Mouse (Mus musculus) lung, embryonic 16.5 days (tissue): Measurements from ENCODE around the gene Dnpep. TPM values are rescaled to one million over a fixed set of nuclear protein-coding genes. Genes with fewer than 3 reads are reported as not detected.

Experiments used
- ATAC-seq: fragments of 200-750 bp; cut with Nextera tagmentation; 2 replicates; pipeline ENCODE4 v1.8.0; 2017; ENCODE audit warnings: low read depth, mild to moderate bottlenecking, moderate library complexity
- H3K27ac ChIP-seq: fragments of 300-500 bp; sonication (generic); 2 replicates; pipeline ENCODE4 v1.5.1; 2014; ENCODE audit warnings: mild to moderate bottlenecking, control low read depth, low read length
- H3K27me3 ChIP-seq: fragments of 300-500 bp; sonication (generic); 2 replicates; pipeline ENCODE4 v1.6.1; 2014; ENCODE audit warnings: low read depth, low read length, mixed read lengths; ENCODE audit not compliant: control insufficient read depth, insufficient read depth
- H3K36me3 ChIP-seq: fragments of 300-500 bp; sonication (generic); 2 replicates; pipeline ENCODE4 v1.6.1; 2014; ENCODE audit warnings: low read length; ENCODE audit not compliant: control insufficient read depth, insufficient read depth
- H3K4me1 ChIP-seq: fragments of 300-500 bp; sonication (generic); replicated peaks from 2 replicates; pipeline ENCODE4 v1.6.1; 2014; ENCODE audit warnings: low read length, mixed read lengths; ENCODE audit not compliant: control insufficient read depth, insufficient read depth
- H3K4me2 ChIP-seq: fragments of 300-500 bp; sonication (generic); 2 replicates; pipeline ENCODE4 v1.6.1; 2014; ENCODE audit warnings: low read depth, low read length, control low read depth
- H3K4me3 ChIP-seq: fragments of 300-500 bp; sonication (generic); 2 replicates; pipeline ENCODE4 v1.5.1; 2014; ENCODE audit warnings: mild to moderate bottlenecking, low read length, control low read depth
- H3K9ac ChIP-seq: fragments of 300-500 bp; sonication (generic); 2 replicates; pipeline ENCODE4 v1.6.1; 2014; ENCODE audit warnings: low read length, control low read depth
- H3K9me3 ChIP-seq: fragments of 300-500 bp; sonication (generic); 2 replicates; pipeline ENCODE4 v1.6.1; 2016; ENCODE audit warnings: low read length; ENCODE audit not compliant: control insufficient read depth
- WGBS: fragments of 180-500 bp; shearing (Covaris S2); extraction: QIAGEN DNeasy Blood & Tissue Kit; methylation state at CpG from one replicate; pipeline ENCODE4 v1.1.7; 2014; 5-methylcytosine and 5-hydroxymethylcytosine counted together
- polyA plus RNA-seq: library from polyadenylated mRNA; unstranded; fragments of >200 nt; fragmentation: Nextera tagmentation; extraction: Ambion mirVana; gene quantifications from 2 replicates; pipeline ENCODE4 v1.2.1, GENCODE M21; 2015

Dnpep gene
- polyA plus RNA-seq, 1 experiment from 2014 or later: 118 TPM

- Histone ChIP-seq H3K9me3 (no peaks in the 10 kb centered on the region), H3K27ac (no peak overlapping the region), H3K4me2 (no peak overlapping the region), H3K9ac (no peak overlapping the region), H3K4me1 (peaks cover 7% of the 10 kb centered on the region), H3K4me3 (no peak overlapping the region), H3K27me3 (peaks cover 20% of the 10 kb centered on the region), H3K36me3 (no peaks in the 10 kb centered on the region)
- ATAC-seq: no peak
- 57% methylated on average over 7 of the region's 7 CpGs for WGBS
Observed at GRCm38 (mm10) chr1:75357261-75357660, 39.5 kb upstream of the Dnpep start.

- H3K27ac ChIP-seq: no peak overlapping the region
Observed at GRCm38 (mm10) chr1:75349275-75349674, 31.5 kb upstream of the Dnpep start.

GRCm38 (mm10) chr1:75347279-75347678 lies 29.5 kb upstream of the Dnpep start:
- Histone ChIP-seq H3K4me3 (no peak overlapping the region), H3K4me1 (peaks cover 16% of the 10 kb centered on the region), H3K9ac (no peak overlapping the region), H3K4me2 (no peak overlapping the region), H3K9me3 (no peaks in the 10 kb centered on the region), H3K27me3 (no peaks in the 10 kb centered on the region), H3K27ac (peak overlapping the region; percentile 24; the same call in 1 of the 2 replicates), H3K36me3 (no peaks in the 10 kb centered on the region)
- no peak for ATAC-seq
- 47% methylated on average over 5 of the region's 5 CpGs for WGBS

More at GRCm38 (mm10) chr1:75349275-75349674, 31.5 kb upstream of the Dnpep start:
- ATAC-seq: no peak
- no peaks in the 10 kb centered on the region for H3K27me3 ChIP-seq
- no peak overlapping the region for H3K4me3 ChIP-seq
- H3K36me3 ChIP-seq: no peaks in the 10 kb centered on the region
- no peaks in the 10 kb centered on the region for H3K9me3 ChIP-seq
- peaks cover 8% of the 10 kb centered on the region for H3K4me1 ChIP-seq
- H3K9ac ChIP-seq: no peak overlapping the region
- no peak overlapping the region for H3K4me2 ChIP-seq
- 32% methylated on average over 5 of the region's 5 CpGs for WGBS

- H3K9me3 ChIP-seq: no peaks in the 10 kb centered on the region
- H3K27me3 ChIP-seq: peaks cover 2% of the 10 kb centered on the region; the same call in 1 of the 2 replicates
- no peak overlapping the region for H3K4me2 ChIP-seq
- H3K9ac ChIP-seq: no peak overlapping the region; the same call in 1 of the 2 replicates
- 42% methylated on average over 20 of the region's 20 CpGs for WGBS
- peak overlapping the region; percentile 72 for H3K27ac ChIP-seq
- peaks cover 16% of the 10 kb centered on the region for H3K4me1 ChIP-seq
- no peaks in the 10 kb centered on the region for H3K36me3 ChIP-seq
- no peak overlapping the region for H3K4me3 ChIP-seq
- no peak for ATAC-seq
Observed at GRCm38 (mm10) chr1:75345036-75345935, 27.5 kb upstream of the Dnpep start.

GRCm38 (mm10) chr1:75344291-75345035 lies 26.7 kb upstream of the Dnpep start:
- peak overlapping the region; percentile 72 for H3K27ac ChIP-seq
- no peak overlapping the region for H3K4me3 ChIP-seq
- peaks cover 2% of the 10 kb centered on the region; the same call in 1 of the 2 replicates for H3K27me3 ChIP-seq
- H3K9ac ChIP-seq: no peak overlapping the region; the same call in 1 of the 2 replicates
- peaks cover 16% of the 10 kb centered on the region for H3K4me1 ChIP-seq
- WGBS: 6% methylated on average over 15 of the region's 15 CpGs
- ATAC-seq: peak; percentile 75
- H3K9me3 ChIP-seq: no peaks in the 10 kb centered on the region
- H3K4me2 ChIP-seq: no peak overlapping the region
- H3K36me3 ChIP-seq: no peaks in the 10 kb centered on the region

- no peaks in the 10 kb centered on the region for H3K36me3 ChIP-seq
- no peak overlapping the region for H3K27ac ChIP-seq
- under 1% methylated on average over 8 of the region's 8 CpGs for WGBS
- no peak for ATAC-seq
- H3K4me2 ChIP-seq: no peak overlapping the region
- peaks cover 26% of the 10 kb centered on the region for H3K4me1 ChIP-seq
- H3K4me3 ChIP-seq: no peak overlapping the region
- H3K27me3 ChIP-seq: peaks cover 2% of the 10 kb centered on the region; the same call in 1 of the 2 replicates
- no peaks in the 10 kb centered on the region for H3K9me3 ChIP-seq
- no peak overlapping the region for H3K9ac ChIP-seq
Observed at GRCm38 (mm10) chr1:75342874-75343416, 25.2 kb upstream of the Dnpep start.

- ATAC-seq: no peak
Observed at GRCm38 (mm10) chr1:75340519-75340918, 22.7 kb upstream of the Dnpep start.

GRCm38 (mm10) chr1:75339337-75339736 lies 21.5 kb upstream of the Dnpep start:
- ATAC-seq: no peak
- Histone ChIP-seq H3K4me2 (no peak overlapping the region), H3K9me3 (no peaks in the 10 kb centered on the region), H3K27ac (no peak overlapping the region), H3K36me3 (no peaks in the 10 kb centered on the region), H3K4me1 (peaks cover 24% of the 10 kb centered on the region), H3K27me3 (peaks cover 2% of the 10 kb centered on the region; the same call in 1 of the 2 replicates), H3K9ac (no peak overlapping the region), H3K4me3 (no peak overlapping the region)
- WGBS: 35% methylated on average over 9 of the region's 9 CpGs

More at GRCm38 (mm10) chr1:75340519-75340918, 22.7 kb upstream of the Dnpep start:
- 81% methylated on average over 2 of the region's 2 CpGs for WGBS
- Histone ChIP-seq H3K4me3 (no peak overlapping the region), H3K4me2 (no peak overlapping the region), H3K9ac (no peak overlapping the region), H3K27me3 (peaks cover 2% of the 10 kb centered on the region; the same call in 1 of the 2 replicates), H3K27ac (no peak overlapping the region), H3K9me3 (no peaks in the 10 kb centered on the region), H3K4me1 (peaks cover 32% of the 10 kb centered on the region), H3K36me3 (no peaks in the 10 kb centered on the region)
